Mouse (Mus musculus) liver, postnatal 0 days (tissue): ENCODE measurements at regions not wholly inside any gene's neighbourhood (a gene's known extent, or its start where the extent isn't known, plus 50 kb on each side); places are given as distances from the start of the nearest gene placed in this dataset.

Source experiments
- CTCF ChIP-seq: sonication (generic); IDR thresholded peaks from 2 replicates; pipeline ENCODE4 v1.5.1; 2016; ENCODE audit warnings: antibody characterized with exemption, low read depth
- EP300 ChIP-seq: IDR thresholded peaks from 2 replicates; pipeline ENCODE4 v1.6.1; 2016; ENCODE audit warnings: antibody characterized with exemption, low read depth, mild to moderate bottlenecking

DNA sequence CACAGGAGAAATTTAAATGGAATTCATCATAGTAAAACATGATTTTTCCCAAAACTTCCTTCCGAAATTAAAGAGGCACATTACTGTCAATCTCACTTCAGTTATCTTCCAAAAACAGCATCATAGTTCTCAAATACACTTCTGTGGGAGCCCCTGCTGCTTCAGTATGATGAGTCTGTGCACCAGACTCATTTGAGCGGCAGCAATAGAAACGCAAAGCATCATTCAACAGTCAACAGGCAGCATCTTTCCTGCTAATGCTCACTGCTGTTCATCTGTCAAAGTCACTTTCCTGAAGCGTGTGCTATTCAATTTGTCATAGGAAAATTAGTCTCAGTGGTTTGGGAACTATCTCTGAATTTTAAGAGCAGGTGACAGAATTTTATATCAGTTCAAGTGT, 542.1 kb downstream of the Nebl start:
- TF ChIP-seq CTCF (no peak), EP300 (no peak)
